ENCODE assay signal across 8 mouse cellular contexts in the genomic region with DNA sequence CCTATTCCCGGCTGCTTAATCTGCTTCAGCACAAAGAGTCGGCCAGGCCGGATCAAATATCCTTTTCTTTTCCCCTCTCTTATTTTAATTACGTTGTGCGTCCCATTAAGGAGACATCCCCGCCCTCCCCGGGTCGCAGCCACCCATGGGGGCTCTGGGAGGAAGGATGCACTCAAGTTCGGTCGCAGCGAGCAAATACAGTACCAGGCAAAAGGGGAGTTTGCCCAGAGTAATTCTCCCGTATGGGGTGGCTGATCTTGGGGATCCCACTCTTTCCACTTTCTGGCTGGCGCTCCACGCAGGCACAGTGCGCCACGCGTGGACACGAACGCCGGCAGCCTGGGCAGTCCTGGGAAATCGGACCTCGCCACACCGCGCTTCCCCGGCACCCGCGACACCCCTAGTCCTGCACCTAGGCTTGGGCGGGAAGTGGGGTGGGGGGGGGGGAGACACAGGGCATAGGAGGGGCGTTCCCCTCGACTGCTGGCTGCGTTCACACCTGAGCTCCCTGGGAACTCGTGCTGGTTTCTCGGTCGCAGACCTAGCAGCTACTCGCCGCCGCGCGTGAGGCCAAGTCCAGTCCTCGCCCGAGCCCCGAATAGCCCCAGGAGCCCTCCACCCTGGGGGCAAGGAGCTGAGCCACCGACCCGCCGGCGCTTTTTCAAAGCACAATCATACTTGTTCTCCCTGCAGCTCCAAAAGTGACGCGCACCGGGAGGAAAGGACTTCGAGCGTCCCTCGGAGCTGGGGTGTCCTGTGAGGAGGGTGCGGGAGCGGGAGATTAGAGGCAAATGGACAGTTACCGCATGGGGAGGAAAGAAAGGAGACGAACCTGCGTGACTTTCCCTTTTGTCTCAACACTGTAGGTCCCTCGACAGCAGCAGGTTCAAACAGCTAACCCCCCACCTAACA.
DNase-seq lines count a peak whose midpoint lies in the region; ATAC-seq and TF ChIP-seq lines count a peak whose summit lies in the region.

No protein-coding gene starts in this region.

- peak overlapping the region; percentile 51; the same call in 1 of the 2 replicates for H3K9ac ChIP-seq in midbrain, embryonic 11.5 days (ENCODE audit: low read length)

- H3K27ac ChIP-seq in kidney, adult 2 months (ENCODE audit: insufficient read depth, low read depth, low read length): peak overlapping the region; percentile 61
- H3K27ac ChIP-seq in midbrain, embryonic 11.5 days (ENCODE audit: low read depth, low read length): no peak overlapping the region

- H3K9me3 ChIP-seq in midbrain, embryonic 11.5 days (ENCODE audit: control insufficient read depth, low read length): no peaks in the 10 kb centered on the region

- H3K4me2 ChIP-seq in midbrain, embryonic 11.5 days: peak overlapping the region; percentile 65

- intact Hi-C loops in gastrocnemius, postnatal 36 days (cut with DNase I): loop anchor here (10.0 kb wide), 3 partner anchors 663 to 1043 kb away; no protein-coding TSS in a partner anchor

- no peaks in the 10 kb centered on the region for H3K4me1 ChIP-seq in kidney, adult 2 months (ENCODE audit: control insufficient read depth, insufficient read depth, low read length)
- peaks cover 33% of the 10 kb centered on the region for H3K4me1 ChIP-seq in midbrain, embryonic 11.5 days (ENCODE audit: control insufficient read depth, insufficient read depth, low read length)

- peaks cover 4% of the 10 kb centered on the region for H3K27me3 ChIP-seq in kidney, adult 2 months (replicated peaks; ENCODE audit: control insufficient read depth, insufficient read depth, low read length)
- peaks cover 65% of the 10 kb centered on the region for H3K27me3 ChIP-seq in midbrain, embryonic 11.5 days (ENCODE audit: control insufficient read depth, insufficient read depth, low read length)

- 0 out of 2 replicates have a peak, but pooled peaks have one; percentile 18 for ATAC-seq in granulocyte monocyte progenitor cell, adult 5-6 weeks (replicated peaks; ENCODE audit: poor library complexity, severe bottlenecking)
- peak; percentile 57 for ATAC-seq in midbrain, embryonic 11.5 days (ENCODE audit: low FRiP score)

- no peak for TF ChIP-seq POLR2A in kidney, adult 2 months (IDR thresholded peaks at IDR 0.05; ENCODE audit: low read depth, low read length)

- WGBS in kidney, adult 2 months: 5% methylated on average over 58 of the region's 58 CpGs
- WGBS in midbrain, embryonic 11.5 days: under 1% methylated on average over 58 of the region's 58 CpGs

- no peak for TF ChIP-seq CTCF in kidney, adult 2 months (conservative IDR thresholded peaks at IDR 0.05; ENCODE audit: insufficient read depth, insufficient read length, low read depth, low read length)

- DNase-seq in kidney, adult 2 months: peak; percentile 24
- DNase-seq in kidney, adult 8-10 months: no peak
- DNase-seq in cerebellum, adult 8-10 months: peak; percentile 71
- DNase-seq in kidney, postnatal 25 days: peak; percentile 27 to 47
- DNase-seq in midbrain, embryonic 11.5 days (ENCODE audit: low spot score, missing footprints): peak; percentile 97
- peak; percentile 45 to 47 for DNase-seq in urinary bladder, postnatal 36 days (ENCODE audit: low spot score in 2 of 2)
- DNase-seq in gastrocnemius, postnatal 36 days: no peak

- no peaks in the 10 kb centered on the region for H3K36me3 ChIP-seq in kidney, adult 2 months (ENCODE audit: control insufficient read depth, insufficient read depth, low read length)
- H3K36me3 ChIP-seq in midbrain, embryonic 11.5 days (ENCODE audit: control insufficient read depth, insufficient read depth, low read length): no peaks in the 10 kb centered on the region

- H3K4me3 ChIP-seq in kidney, adult 2 months (ENCODE audit: insufficient read depth, low read depth, low read length): peak overlapping the region; percentile 25
- peak overlapping the region; percentile 30 for H3K4me3 ChIP-seq in midbrain, embryonic 11.5 days (ENCODE audit: low read depth, low read length)

Comparison
In these comparisons a context has a peak if more than half of its experiments do, and no peak if none do; other contexts are left out.
1. DNase-seq: peak in kidney, adult 2 months (single experiment), cerebellum, adult 8-10 months (single experiment), kidney, postnatal 25 days (2 of 2), midbrain, embryonic 11.5 days (single experiment) and urinary bladder, postnatal 36 days (2 of 2); none in kidney, adult 8-10 months (0 of 2) and gastrocnemius, postnatal 36 days (0 of 2).